Mouse (Mus musculus): Measurements from ENCODE around the gene Vars. TPM values are rescaled to one million over a fixed set of nuclear protein-coding genes. Genes with fewer than 3 reads are reported as not detected.
A peak's percentile ranks its signal among the peaks of the same experiment; 100 is the strongest.

Gene Vars
- total and polyA plus RNA-seq, 3 experiments, result 90.3 to 280 (median 277) TPM

DNA sequence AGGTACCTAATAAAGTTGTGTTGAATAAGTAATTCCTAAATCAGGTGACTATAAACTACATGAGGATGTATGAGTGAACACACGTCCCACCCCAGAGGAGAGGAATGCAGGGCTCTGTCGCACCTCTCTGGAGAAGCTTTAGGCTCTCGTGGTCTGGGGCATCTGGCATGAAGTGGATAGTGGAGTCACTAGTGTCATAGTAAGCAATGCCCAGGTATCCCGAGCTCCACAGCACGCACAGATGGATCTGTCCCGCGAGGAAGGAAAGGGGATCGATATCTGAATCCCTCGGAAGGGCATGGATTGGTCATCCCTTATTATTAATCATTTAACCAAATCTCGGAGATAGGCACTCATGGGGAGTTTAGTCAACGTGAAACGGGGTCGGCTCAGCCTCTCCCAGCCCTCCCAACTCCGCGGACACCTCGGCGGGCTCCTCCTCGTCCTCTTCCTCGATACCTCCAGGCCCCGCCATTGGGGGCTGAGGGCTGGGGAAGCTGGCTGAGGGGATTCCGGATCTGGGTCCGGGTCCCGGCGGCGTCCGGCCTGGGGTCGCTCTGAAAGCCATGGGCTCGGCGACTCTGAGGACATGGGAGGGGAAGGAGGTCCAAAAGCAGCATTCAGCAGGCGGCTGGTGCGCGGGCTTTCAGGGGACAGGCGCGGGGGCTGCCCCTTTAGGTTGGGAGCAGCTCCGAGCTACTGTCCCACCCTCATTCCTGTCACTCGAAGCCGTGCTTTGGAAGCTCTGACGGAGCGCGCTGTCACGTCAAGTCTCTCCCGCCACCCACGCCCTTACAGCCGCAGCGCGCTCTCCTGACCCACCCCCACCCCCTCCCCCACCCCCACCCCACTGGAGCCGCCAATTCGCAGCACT is 45.3 kb downstream of the Vars start:
- peaks cover 0 to 2% of the 10 kb centered on the region in 2 experiments for H3K36me3 ChIP-seq (replicated peaks in 1 of 2; ENCODE audit: control insufficient read depth in 1 of 2, insufficient read depth in 1 of 2, low read length in 1 of 2)
- H3K4me1 ChIP-seq (ENCODE audit: control insufficient read depth in 1 of 2, insufficient read depth in 2 of 2), result peaks cover 5 to 57% of the 10 kb centered on the region in 2 experiments; a peak in 3 of 4 replicates
- in situ Hi-C loops (cut with MboI; ENCODE audit: low pct_ligation_motif_present, low pct_unique_long_range_greater_than_20kb, low sequenced_read_pairs), result no loop called here
- peak overlapping the region; percentile 44 to 67 (median 62) for H3K4me3 ChIP-seq (replicated peaks in 1 of 3; ENCODE audit: low read depth in 2 of 3, low read length in 2 of 3, poor library complexity in 1 of 3)
- no peaks in the 10 kb centered on the region for H3K9me3 ChIP-seq (replicated peaks; ENCODE audit: low read length)
- no peaks in the 10 kb centered on the region for H3K27me3 ChIP-seq (replicated peaks)
- peaks cover 7% of the 10 kb centered on the region; the same call in 1 of the 2 replicates for H3K79me2 ChIP-seq (replicated peaks; ENCODE audit: control insufficient read depth, extremely low read depth, insufficient read depth, poor library complexity, severe bottlenecking)
- H3K9ac ChIP-seq (ENCODE audit: insufficient read depth, low read depth), result peak overlapping the region; percentile 65
- H3K4me2 ChIP-seq (ENCODE audit: insufficient read depth, low read depth, poor library complexity, severe bottlenecking), result peak overlapping the region; percentile 47
- dilution Hi-C loops (cut with MboI; ENCODE audit: extremely low pct_ligation_motif_present, extremely low pct_unique_long_range_greater_than_20kb, low sequenced_read_pairs), result no loop called here
- H3K27ac ChIP-seq (ENCODE audit: insufficient read depth, low read depth), result peak overlapping the region; percentile 34; the same call in 1 of the 2 replicates
- TF ChIP-seq NELFE (IDR thresholded peaks at IDR 0.05; ENCODE audit: low read depth, low read length), result peak; percentile 59
- no peak for TF ChIP-seq ZNF384 (IDR thresholded peaks at IDR 0.05; ENCODE audit: low read depth, low read length)
- no peak for TF ChIP-seq USF1 (IDR thresholded peaks at IDR 0.05; ENCODE audit: low read depth, low read length)
- peak; percentile 8; the same call in 1 of the 2 replicates for TF ChIP-seq SIN3A (IDR thresholded peaks at IDR 0.05; ENCODE audit: low read length)
- TF ChIP-seq SMC3 (IDR thresholded peaks at IDR 0.05; ENCODE audit: low read depth, low read length), result no peak
- no peak for TF ChIP-seq RAD21 (IDR thresholded peaks at IDR 0.05; ENCODE audit: low read depth, low read length)
- no peak for TF ChIP-seq TBP (conservative IDR thresholded peaks at IDR 0.05; ENCODE audit: low read depth, low read length)
- no peak for TF ChIP-seq CTCF (conservative IDR thresholded peaks at IDR 0.05 in 1 of 2, IDR thresholded peaks at IDR 0.05 in 1 of 2; ENCODE audit: low read depth in 2 of 2, low read length in 2 of 2)
- TF ChIP-seq RCOR1 (conservative IDR thresholded peaks at IDR 0.05; ENCODE audit: low read depth, low read length), result no peak
- TF ChIP-seq POLR2AphosphoS2 (IDR thresholded peaks at IDR 0.05; ENCODE audit: low read depth, low read length), result no peak
- TF ChIP-seq NRF1 (IDR thresholded peaks at IDR 0.05; ENCODE audit: low read depth, low read length), result no peak
- no peak for TF ChIP-seq USF2 (conservative IDR thresholded peaks at IDR 0.05; ENCODE audit: low read depth, low read length)
- TF ChIP-seq CHD1 (IDR thresholded peaks at IDR 0.05; ENCODE audit: low read depth, low read length), result no peak
- TF ChIP-seq MXI1 (IDR thresholded peaks at IDR 0.05; ENCODE audit: low read depth, low read length), result no peak
- no peak for TF ChIP-seq ZKSCAN1 (IDR thresholded peaks at IDR 0.05; ENCODE audit: borderline replicate concordance, low read depth, low read length)
- no peak for TF ChIP-seq MAFK (IDR thresholded peaks at IDR 0.05; ENCODE audit: insufficient replicate concordance, low read length)
- TF ChIP-seq TCF12 (IDR thresholded peaks at IDR 0.05; ENCODE audit: low read depth, low read length), result peak; percentile 20; the same call in 1 of the 2 replicates
- peak; percentile 56; the same call in 1 of the 2 replicates for TF ChIP-seq POLR2A (IDR thresholded peaks at IDR 0.05; ENCODE audit: low read depth, low read length)
- TF ChIP-seq ETS1 (conservative IDR thresholded peaks at IDR 0.05; ENCODE audit: low read depth, low read length), result no peak
- no peak for TF ChIP-seq JUN (IDR thresholded peaks at IDR 0.05; ENCODE audit: insufficient read depth, low read depth, low read length)
- TF ChIP-seq ELF1 (IDR thresholded peaks at IDR 0.05; ENCODE audit: low read depth, low read length), result no peak
- peak; percentile 15; the same call in 1 of the 2 replicates for TF ChIP-seq ZMIZ1 (IDR thresholded peaks at IDR 0.05; ENCODE audit: low read depth, low read length)
- no peak for TF ChIP-seq ZC3H11A (IDR thresholded peaks at IDR 0.05; ENCODE audit: low read depth, low read length)
- TF ChIP-seq KAT2A (IDR thresholded peaks at IDR 0.05; ENCODE audit: insufficient replicate concordance, low read length), result no peak
- DNase-seq (ENCODE audit: extremely low read depth), result no peak
